Mouse (Mus musculus) hindbrain, embryonic 16.5 days (tissue): ENCODE measurements around the gene Btbd35f28. TPM values are rescaled to one million over a fixed set of nuclear protein-coding genes. Genes with fewer than 3 reads are reported as not detected.
"Not testable (repeated sequence)": the region's sequence is repeated elsewhere in the genome, so short reads cannot be mapped to it uniquely, and the experiment has no call there.

ENCODE experiments used
- ATAC-seq: fragments of 200-750 bp; cut with Nextera tagmentation; 2 replicates; pipeline ENCODE4 v1.8.0; 2017; ENCODE audit warnings: moderate TSS enrichment, moderate library complexity
- H3K27ac ChIP-seq: fragments of 300-500 bp; sonication (generic); 2 replicates; pipeline ENCODE4 v1.5.1; 2014; ENCODE audit warnings: low read depth, mild to moderate bottlenecking, control low read depth, low read length, moderate library complexity
- H3K27me3 ChIP-seq: fragments of 300-500 bp; sonication (generic); replicated peaks from 2 replicates; pipeline ENCODE4 v1.6.1; 2014; ENCODE audit warnings: low read length; ENCODE audit not compliant: control insufficient read depth, insufficient read depth
- H3K36me3 ChIP-seq: fragments of 300-500 bp; sonication (generic); 2 replicates; pipeline ENCODE4 v1.6.1; 2014; ENCODE audit warnings: mild to moderate bottlenecking, low read length, moderate library complexity, mixed read lengths; ENCODE audit not compliant: control insufficient read depth, insufficient read depth
- H3K4me1 ChIP-seq: fragments of 300-500 bp; sonication (generic); 2 replicates; pipeline ENCODE4 v1.6.1; 2014; ENCODE audit warnings: low read depth, low read length; ENCODE audit not compliant: control insufficient read depth, insufficient read depth
- H3K4me2 ChIP-seq: fragments of 300-500 bp; sonication (generic); 2 replicates; pipeline ENCODE4 v1.6.1; 2014; ENCODE audit warnings: mild to moderate bottlenecking, low read length, control low read depth, moderate library complexity
- H3K4me3 ChIP-seq: fragments of 300-500 bp; sonication (generic); 2 replicates; pipeline ENCODE4 v1.5.1; 2014; ENCODE audit warnings: mild to moderate bottlenecking, low read length, control low read depth, moderate library complexity
- H3K9ac ChIP-seq: fragments of 300-500 bp; sonication (generic); 2 replicates; pipeline ENCODE4 v1.6.1; 2014; ENCODE audit warnings: low read depth, mild to moderate bottlenecking, control low read depth, low read length, moderate library complexity
- H3K9me3 ChIP-seq: fragments of 300-500 bp; sonication (generic); 2 replicates; pipeline ENCODE4 v1.6.1; 2014; ENCODE audit warnings: mild to moderate bottlenecking, low read length, moderate library complexity; ENCODE audit not compliant: control insufficient read depth
- WGBS: fragments of 180-500 bp; shearing (Covaris S2); extraction: QIAGEN DNeasy Blood & Tissue Kit; methylation state at CpG from one replicate; pipeline ENCODE4 v1.1.7; 2014; 5-methylcytosine and 5-hydroxymethylcytosine counted together
- polyA plus RNA-seq: library from polyadenylated mRNA; unstranded; fragments of >200 nt; fragmentation: Nextera tagmentation; extraction: Ambion mirVana; gene quantifications from 2 replicates; pipeline ENCODE4 v1.2.1, GENCODE M21; 2015

The Btbd35f28 gene
- polyA plus RNA-seq = not detected in 2 replicates

DNA sequence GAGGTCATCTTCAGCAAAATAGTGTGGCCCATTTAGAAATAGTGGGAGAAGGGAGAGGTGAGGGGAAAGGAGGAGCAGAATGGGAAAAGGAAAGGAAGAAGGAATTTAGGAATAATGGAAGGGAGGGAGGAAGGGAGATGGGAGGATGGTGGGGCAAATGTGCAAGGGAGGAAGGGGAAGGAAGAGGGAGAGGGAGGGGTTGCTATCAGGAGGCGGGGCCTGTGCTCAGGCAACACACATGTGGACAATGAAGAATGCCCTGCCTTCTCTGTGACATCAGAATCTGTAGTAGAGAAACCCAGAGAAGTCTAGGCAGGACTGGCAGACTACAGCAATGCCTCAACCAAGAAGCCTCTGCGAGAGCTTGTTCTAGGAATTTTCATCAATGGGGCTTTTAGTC is at the start of gene Btbd35f28:
TSS of gene Btbd35f28 (plus strand) at position 301 of the 400 bp plus-strand sequence.
- no CpG with 5 or more reads among the region's 2 CpGs for WGBS
- not testable (repeated sequence) for H3K4me3 ChIP-seq, H3K4me2 ChIP-seq, H3K36me3 ChIP-seq, H3K27me3 ChIP-seq, H3K4me1 ChIP-seq, H3K27ac ChIP-seq, H3K9me3 ChIP-seq, H3K9ac ChIP-seq, ATAC-seq

Other genes with a start within 250 kb of the Btbd35f28 start
- gene Btbd35f16, start 239.6 kb upstream of the Btbd35f28 start, polyA plus RNA-seq = not detected in 2 replicates
- gene Btbd35f3, start 158.9 kb upstream of the Btbd35f28 start, polyA plus RNA-seq = not detected in 2 replicates
- not detected in 2 replicates for gene Btbd35f20, start 94.7 kb downstream of the Btbd35f28 start, polyA plus RNA-seq
- gene Btbd35f17, start 174.1 kb downstream of the Btbd35f28 start, polyA plus RNA-seq = not detected in 2 replicates